22 mouse cellular contexts compared by ENCODE assay signal in the genomic region with DNA sequence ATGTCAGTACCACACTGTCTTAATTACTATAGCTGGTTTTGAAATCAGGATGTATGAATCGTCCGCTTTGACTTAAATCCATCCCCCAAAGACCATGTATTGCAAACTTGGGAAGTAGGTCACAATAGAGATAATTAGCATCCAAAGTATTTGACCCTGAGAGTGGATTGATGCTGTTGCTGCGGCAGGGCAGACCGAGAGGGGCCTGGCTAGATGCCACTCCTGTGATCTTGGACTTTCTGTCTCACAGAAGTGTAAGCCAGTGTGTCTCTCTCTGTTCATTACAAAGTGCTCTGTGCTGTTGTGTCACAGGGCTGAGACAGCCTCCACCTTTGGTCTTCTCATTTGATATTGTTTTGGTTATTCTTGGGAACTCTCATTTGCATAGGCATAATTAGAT. TPM values are rescaled to one million over a fixed set of nuclear protein-coding genes. Genes with fewer than 3 reads are reported as not detected.
DNase-seq lines count a peak whose midpoint lies in the region; TF ChIP-seq lines count a peak whose summit lies in the region.
"Had no signal": no experiment of that assay in that cellular context is flagged by ENCODE, and none has a peak within 500 bp of the region (broad histone marks: within the 10 kb centered on the region; RNA-seq: fewer than 3 reads in every experiment).

No protein-coding gene starts in this region.

- DNase-seq in adrenal gland, postnatal 14 days = peak; percentile 48
- DNase-seq in adrenal gland, adult 8-10 months = no peak
- DNase-seq in retina, postnatal 1 day = peak; percentile 57
- DNase-seq in retina, embryonic 14.5 days (ENCODE audit: low spot score) = no peak
- DNase-seq in adrenal gland, postnatal 25 days = peak; percentile 13
- peak; percentile 73 for DNase-seq in brain, embryonic 14.5 days (ENCODE audit: low read depth)
- DNase-seq in spleen, postnatal 10 days (ENCODE audit: low spot score in 2 of 2) = no peak
- DNase-seq: cerebellum, adult 11-12 months; cerebellum, adult 9-11 months; cerebellum, postnatal 25 days; gastrocnemius, postnatal 10 days; gastrocnemius, postnatal 36 days; heart, adult 2 months; heart, postnatal 14 days; heart, postnatal 4 days; kidney, adult 18-20 months had no signal

- no peak for TF ChIP-seq CTCF in brain, embryonic 14.5 days (IDR thresholded peaks at IDR 0.05; ENCODE audit: borderline replicate concordance, extremely low read depth, insufficient read depth, insufficient read length)

- no peak for TF ChIP-seq POLR2A in brain, embryonic 14.5 days (IDR thresholded peaks at IDR 0.05; ENCODE audit: borderline replicate concordance, extremely low read depth, insufficient read depth, insufficient read length, poor library complexity, severe bottlenecking)

RNA-seq across cellular contexts. Expression of gene Tmem150c, which starts 12.5 kb away (rescaled TPM):
- 13.9 and 15.0 TPM in 2 replicates for total RNA-seq in adrenal gland, postnatal 14 days (2021)
- total RNA-seq in adrenal gland, adult 8-10 months (2022) = 10 to 100 TPM; 14.4 to 25.7 (median 18.3) TPM
- 13.0 and 23.0 TPM in 2 replicates for total RNA-seq in adrenal gland, postnatal 25 days (2021)
- 14.3 and 23.2 TPM in 2 replicates for polyA plus RNA-seq in brain, embryonic 14.5 days (2012; rRNA removed)
- total RNA-seq: common myeloid progenitor, adult 5-6 weeks; granulocyte monocyte progenitor cell, adult 5-6 weeks had no signal
- polyA plus RNA-seq: activated CD4-positive, CD25-positive, alpha-beta regulatory T cell, adult 4 months; C2C12; CD4-positive, CD25-positive, alpha-beta regulatory T cell, adult 4 months; inflammation-experienced regulatory T-cells, adult 6 months had no signal

Comparison
In these comparisons a context has a peak if more than half of its experiments do, and no peak if none do; other contexts are left out.
1. DNase-seq: peak in adrenal gland, postnatal 14 days (single experiment), retina, postnatal 1 day (single experiment), adrenal gland, postnatal 25 days (single experiment) and brain, embryonic 14.5 days (single experiment); none in adrenal gland, adult 8-10 months (single experiment), retina, embryonic 14.5 days (single experiment) and spleen, postnatal 10 days (0 of 2).